Mouse (Mus musculus): ENCODE measurements around the gene Ints5. TPM values are rescaled to one million over a fixed set of nuclear protein-coding genes. Genes with fewer than 3 reads are reported as not detected.
A peak's percentile ranks its signal among the peaks of the same experiment; 100 is the strongest.

The Ints5 gene
- polyA plus RNA-seq, 1 experiment from 2014 or later: 16.6 TPM

DNA sequence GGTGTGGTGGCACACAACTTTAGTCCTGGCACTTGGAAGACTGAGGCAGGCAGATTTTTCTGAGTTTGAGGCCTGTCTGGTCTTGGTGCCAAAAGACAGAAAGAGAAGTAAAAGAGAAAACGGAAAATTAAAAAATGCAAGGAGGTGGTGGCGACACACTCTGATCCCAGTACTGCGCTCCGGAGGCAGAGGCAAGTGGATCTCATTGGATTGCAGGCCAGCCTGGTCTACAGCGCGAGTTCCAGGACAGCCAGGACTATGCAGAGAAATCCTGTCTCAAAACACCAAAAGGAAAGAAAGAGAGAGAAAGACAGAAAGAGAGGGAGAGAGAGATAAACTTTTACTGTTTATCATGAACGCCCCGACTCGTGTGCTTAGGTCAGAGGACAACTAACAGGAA lies 22.0 kb upstream of the Ints5 start:
- Histone ChIP-seq H3K9me3 (ENCODE audit: low read length) (no peaks in the 10 kb centered on the region), H3K4me3 (ENCODE audit: low read depth, low read length) (peak overlapping the region; percentile 95), H3K27me3 (replicated peaks; ENCODE audit: insufficient read depth, low read length) (no peaks in the 10 kb centered on the region), H3K4me2 (replicated peaks; ENCODE audit: low read depth, low read length) (peak overlapping the region; percentile 72), H3K27ac (ENCODE audit: low read length) (peak overlapping the region; percentile 65), H3K36me3 (ENCODE audit: insufficient read depth, low read length) (peaks cover 8% of the 10 kb centered on the region; the same call in 1 of the 2 replicates), H3K4me1 (ENCODE audit: insufficient read depth, low read depth, low read length) (peaks cover 6% of the 10 kb centered on the region; the same call in 1 of the 2 replicates), H3K9ac (replicated peaks; ENCODE audit: low read depth) (peak overlapping the region; percentile 62)
- 29% methylated on average over 9 of the region's 9 CpGs for WGBS
- DNase-seq (ENCODE audit: low spot score) (no peak), ATAC-seq (peak; percentile 18)
- no peak for TF ChIP-seq CTCF (IDR thresholded peaks at IDR 0.05)
- TF ChIP-seq EP300 (IDR thresholded peaks at IDR 0.05): no peak

DNA sequence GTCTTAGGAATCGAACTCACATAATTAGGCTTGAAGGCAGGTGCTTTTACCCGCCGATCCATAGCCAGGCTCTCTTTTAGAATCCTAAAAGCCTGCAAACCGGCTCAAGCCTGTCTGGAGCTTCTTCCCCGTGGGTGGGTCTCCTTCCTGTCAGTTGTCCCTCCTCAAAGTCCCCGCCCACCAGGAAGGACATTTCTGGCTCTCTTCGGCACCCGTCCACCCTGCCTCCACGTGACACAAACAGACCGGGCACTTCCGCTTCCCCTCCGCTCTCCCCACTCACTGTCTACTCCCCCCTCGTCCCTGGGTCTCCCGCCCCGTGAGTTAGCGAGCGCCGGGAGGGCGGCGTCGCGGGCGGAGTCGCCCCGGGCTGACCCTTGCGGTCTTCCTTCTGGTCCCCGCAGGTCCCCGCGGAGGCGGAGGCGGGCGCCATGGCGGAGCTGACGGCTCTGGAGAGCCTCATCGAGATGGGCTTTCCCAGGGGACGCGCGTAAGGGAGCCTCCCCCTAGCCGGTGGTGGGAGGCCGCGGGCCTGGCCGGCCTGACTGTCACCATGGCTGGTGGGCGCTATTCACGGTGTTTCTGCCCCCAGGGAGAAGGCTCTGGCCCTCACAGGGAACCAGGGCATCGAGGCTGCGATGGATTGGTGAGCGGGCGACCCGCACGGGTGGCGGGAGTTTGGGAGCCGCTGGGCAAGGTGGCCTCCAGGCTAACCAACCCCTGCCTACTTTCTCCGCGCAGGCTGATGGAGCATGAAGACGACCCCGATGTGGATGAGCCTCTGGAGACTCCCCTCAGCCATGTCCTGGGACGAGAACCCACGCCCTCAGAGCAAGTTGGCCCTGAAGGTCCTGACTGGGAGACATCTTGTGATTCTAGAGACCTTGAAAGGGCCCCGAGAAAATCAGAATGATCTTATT lies 21.3 kb upstream of the Ints5 start, which contains the start of gene Ubxn1:
Gene Ubxn1, plus strand, starts transcription at position 230 of the 920 bp plus-strand sequence.
- peak within 1 kb of the TSS; percentile 72 for H3K4me2 ChIP-seq (replicated peaks; ENCODE audit: low read depth, low read length)
- TF ChIP-seq CTCF (IDR thresholded peaks at IDR 0.05): 0 out of 2 replicates have a peak, but pooled peaks have one; percentile 1
- TF ChIP-seq EP300 (IDR thresholded peaks at IDR 0.05): peak; percentile 80

DNA sequence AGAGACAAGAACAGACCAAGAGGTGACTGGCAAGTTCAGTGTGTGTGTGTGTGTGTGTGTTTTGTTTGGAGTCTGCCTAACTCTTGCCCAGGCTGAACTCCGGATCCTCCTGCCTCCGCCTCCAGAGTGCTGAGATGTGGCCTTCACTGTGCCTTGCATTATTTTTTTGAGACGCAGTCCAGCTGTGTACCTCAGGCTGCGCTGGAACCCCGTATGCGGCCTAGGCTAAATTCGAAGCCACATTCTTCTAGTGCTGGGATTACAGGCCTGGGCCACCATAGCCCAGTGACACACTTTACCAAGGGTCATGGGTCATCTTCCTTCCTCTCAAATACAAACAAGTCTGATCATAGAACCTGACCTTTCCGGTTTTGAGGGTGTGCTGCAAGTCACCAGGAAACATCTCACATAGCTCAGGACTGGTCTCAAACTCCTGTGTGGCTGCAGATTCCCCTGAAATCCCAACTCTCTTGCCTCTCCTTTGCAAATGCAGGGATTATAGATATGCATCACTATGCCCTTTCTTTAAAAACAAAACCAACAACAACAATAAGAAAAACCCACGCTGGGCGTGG lies 20.5 kb upstream of the Ints5 start:
- Histone ChIP-seq H3K36me3 (ENCODE audit: insufficient read depth, low read length) (peaks cover 8% of the 10 kb centered on the region; the same call in 1 of the 2 replicates), H3K4me2 (replicated peaks; ENCODE audit: low read depth, low read length) (peak overlapping the region; percentile 72), H3K27ac (ENCODE audit: low read length) (peak overlapping the region; percentile 87), H3K4me3 (ENCODE audit: low read depth, low read length) (peak overlapping the region; percentile 95), H3K27me3 (replicated peaks; ENCODE audit: insufficient read depth, low read length) (no peaks in the 10 kb centered on the region), H3K9ac (replicated peaks; ENCODE audit: low read depth) (peak overlapping the region; percentile 92), H3K9me3 (ENCODE audit: low read length) (no peaks in the 10 kb centered on the region), H3K4me1 (ENCODE audit: insufficient read depth, low read depth, low read length) (peaks cover 6% of the 10 kb centered on the region; the same call in 1 of the 2 replicates)
- no peak for ATAC-seq
- no peak for DNase-seq (ENCODE audit: low spot score)
- WGBS: 60% methylated on average over 10 of the region's 10 CpGs
- no peak for TF ChIP-seq EP300 (IDR thresholded peaks at IDR 0.05)
- no peak for TF ChIP-seq CTCF (IDR thresholded peaks at IDR 0.05)

More for the DNA sequence above, 21.3 kb upstream of the Ints5 start, which contains the start of gene Ubxn1:
- H3K27ac ChIP-seq (ENCODE audit: low read length): peak within 1 kb of the TSS; percentile 87
- peaks cover 6% of the 10 kb centered on the region; the same call in 1 of the 2 replicates for H3K4me1 ChIP-seq (ENCODE audit: insufficient read depth, low read depth, low read length)
- H3K9me3 ChIP-seq (ENCODE audit: low read length): no peaks in the 10 kb centered on the region
- peaks cover 8% of the 10 kb centered on the region; the same call in 1 of the 2 replicates for H3K36me3 ChIP-seq (ENCODE audit: insufficient read depth, low read length)
- peak within 1 kb of the TSS; percentile 95 for H3K4me3 ChIP-seq (ENCODE audit: low read depth, low read length)
- H3K9ac ChIP-seq (replicated peaks; ENCODE audit: low read depth): peak within 1 kb of the TSS; percentile 92
- H3K27me3 ChIP-seq (replicated peaks; ENCODE audit: insufficient read depth, low read length): no peaks in the 10 kb centered on the region
- peak; percentile 99 for DNase-seq (ENCODE audit: low spot score)
- WGBS: under 1% methylated on average over 54 of the region's 59 CpGs
- peak; percentile 99 for ATAC-seq

DNA sequence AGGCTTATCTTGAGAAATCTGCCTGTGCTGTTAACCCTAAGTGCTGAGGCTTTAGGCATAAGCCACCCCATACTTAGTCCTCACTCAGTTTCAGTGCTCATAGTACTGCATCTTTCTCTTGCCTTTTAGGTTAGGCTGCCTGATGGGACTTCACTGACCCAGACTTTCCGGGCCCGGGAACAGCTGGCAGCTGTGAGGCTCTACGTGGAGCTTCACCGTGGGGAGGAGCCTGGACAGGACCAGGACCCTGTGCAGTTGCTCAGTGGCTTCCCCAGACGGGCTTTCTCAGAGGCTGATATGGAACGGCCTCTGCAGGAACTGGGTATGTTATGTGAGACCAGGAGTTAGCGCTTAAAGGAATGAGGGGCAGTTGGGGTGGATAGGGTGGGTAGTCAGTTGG lies 17.8 kb upstream of the Ints5 start:
- Histone ChIP-seq H3K4me3 (ENCODE audit: low read depth, low read length) (no peak overlapping the region), H3K36me3 (ENCODE audit: insufficient read depth, low read length) (peaks cover 8% of the 10 kb centered on the region; the same call in 1 of the 2 replicates), H3K27me3 (replicated peaks; ENCODE audit: insufficient read depth, low read length) (no peaks in the 10 kb centered on the region), H3K4me1 (ENCODE audit: insufficient read depth, low read depth, low read length) (peaks cover 6% of the 10 kb centered on the region; the same call in 1 of the 2 replicates), H3K27ac (ENCODE audit: low read length) (no peak overlapping the region), H3K9ac (replicated peaks; ENCODE audit: low read depth) (no peak overlapping the region), H3K9me3 (ENCODE audit: low read length) (no peaks in the 10 kb centered on the region), H3K4me2 (replicated peaks; ENCODE audit: low read depth, low read length) (no peak overlapping the region)
- no peak for TF ChIP-seq CTCF (IDR thresholded peaks at IDR 0.05)
- no peak for TF ChIP-seq EP300 (IDR thresholded peaks at IDR 0.05)
- WGBS: 94% methylated on average over 7 of the region's 7 CpGs
- ATAC-seq (no peak), DNase-seq (ENCODE audit: low spot score) (no peak)

DNA sequence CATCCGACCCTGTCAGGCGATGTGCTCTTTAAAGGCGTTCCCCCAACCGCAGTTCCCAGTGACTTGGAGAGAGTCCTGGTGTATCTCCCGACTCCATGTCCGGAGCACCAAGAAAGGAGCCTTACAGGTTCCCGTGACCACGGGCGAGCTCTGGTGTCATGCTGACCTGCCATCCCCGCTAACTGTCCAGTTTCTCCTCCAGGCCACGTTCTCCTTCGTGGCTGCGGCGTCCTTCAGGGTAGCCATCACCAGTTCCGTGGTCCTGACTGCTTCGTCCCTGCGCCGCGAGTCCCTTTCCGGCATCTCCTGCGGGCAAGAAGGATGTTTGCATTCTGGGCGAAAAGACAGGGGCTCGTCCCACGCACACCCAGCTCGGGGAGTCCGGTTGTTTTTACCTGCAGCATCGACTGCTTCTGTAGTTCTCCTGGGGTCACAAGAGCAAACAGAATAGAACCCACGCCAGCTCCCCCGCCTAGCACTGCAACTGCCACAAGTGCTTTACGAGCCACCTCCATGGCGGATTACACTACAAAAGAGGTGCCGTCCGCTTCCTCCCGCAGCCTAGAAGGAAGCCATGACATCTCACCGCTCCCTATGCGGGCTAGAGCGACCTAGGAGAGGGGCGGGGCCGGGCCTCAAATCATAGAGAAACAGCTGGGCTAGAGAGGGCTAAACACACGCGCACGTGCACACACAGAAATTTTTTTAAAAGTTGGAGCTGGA lies 12.3 kb upstream of the Ints5 start, which contains the start of gene Uqcc3:
Gene Uqcc3, minus strand, starts transcription at position 613 of the 723 bp plus-strand sequence.
- Histone ChIP-seq H3K27me3 (replicated peaks; ENCODE audit: insufficient read depth, low read length) (no peaks in the 10 kb centered on the region), H3K36me3 (ENCODE audit: insufficient read depth, low read length) (0 out of 2 replicates have a peak, but pooled peaks cover 3% of the 10 kb centered on the region), H3K27ac (ENCODE audit: low read length) (peak within 1 kb of the TSS; percentile 91), H3K4me2 (replicated peaks; ENCODE audit: low read depth, low read length) (peak within 1 kb of the TSS; percentile 79), H3K9me3 (ENCODE audit: low read length) (no peaks in the 10 kb centered on the region), H3K4me3 (ENCODE audit: low read depth, low read length) (peak within 1 kb of the TSS; percentile 67), H3K4me1 (ENCODE audit: insufficient read depth, low read depth, low read length) (no peaks in the 10 kb centered on the region), H3K9ac (replicated peaks; ENCODE audit: low read depth) (peak within 1 kb of the TSS; percentile 89)
- DNase-seq (ENCODE audit: low spot score) (peak; percentile 95), ATAC-seq (peak; percentile 98)
- TF ChIP-seq CTCF (IDR thresholded peaks at IDR 0.05): no peak
- TF ChIP-seq EP300 (IDR thresholded peaks at IDR 0.05): 0 out of 2 replicates have a peak, but pooled peaks have one; percentile 12
- 0% methylated on average over 42 of the region's 42 CpGs for WGBS
